Mouse (Mus musculus) B cell, adult 62 days (primary cell): ENCODE results near the gene Olfr1130. TPM values are rescaled to one million over a fixed set of nuclear protein-coding genes. Genes with fewer than 3 reads are reported as not detected.

Source experiments
- total RNA-seq: library from RNA; stranded (reverse); gene quantifications from 4 replicates; pipeline ENCODE4 v1.2.4, GENCODE M21; 2023

Olfr1130 gene
- not detected in 4 replicates for total RNA-seq

GRCm38 (mm10) chr2:87605912-87606311 lies at the start of gene Olfr1130:
Gene Olfr1130 (plus strand): TSS chr2:87606212.

DNA sequence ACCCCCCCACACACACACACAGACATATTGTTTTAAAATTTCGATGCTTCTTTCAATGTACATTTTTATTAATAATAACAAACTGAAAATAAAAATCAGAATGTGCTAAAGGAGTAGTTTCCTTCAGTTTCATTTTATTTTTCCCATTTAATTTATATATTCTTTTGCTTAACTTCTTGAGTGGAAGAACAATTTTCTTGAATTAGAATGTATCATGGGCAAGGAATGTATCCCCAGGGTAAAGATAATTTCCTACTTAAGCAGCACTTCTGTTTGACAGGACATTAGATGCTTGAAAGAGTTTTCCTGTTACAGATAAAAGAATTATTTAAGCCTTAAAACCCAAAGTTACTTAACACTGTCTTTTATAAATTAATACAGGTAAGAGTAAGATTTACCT lies 32.4 kb upstream of the Olfr1130 start, which contains the start of gene Olfr1129:
Olfr1129 (plus strand) TSS at position 301 of the 400 bp plus-strand sequence.

DNA sequence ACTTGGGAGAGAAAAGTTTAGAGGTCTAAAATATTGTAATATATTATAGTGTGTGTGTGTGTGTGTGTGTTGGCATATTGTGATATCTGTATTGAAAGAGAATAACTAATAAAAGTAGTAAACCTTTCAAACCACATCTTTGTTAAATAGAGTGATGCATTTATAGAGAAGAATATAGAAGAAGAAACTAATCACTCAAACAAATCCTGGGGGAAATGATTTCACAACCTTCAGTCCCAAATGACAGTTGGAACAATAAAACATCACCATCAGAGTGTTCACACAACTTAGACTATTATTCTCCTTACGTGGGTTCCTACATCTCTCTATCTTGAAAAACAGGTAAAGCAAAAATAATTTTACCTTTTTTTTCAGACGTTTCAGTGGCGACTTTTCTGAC lies 20.8 kb downstream of the Olfr1130 start, which contains the start of gene Olfr1131:
Olfr1131 (plus strand) TSS at position 301 of the 400 bp plus-strand sequence.

GRCm38 (mm10) chr2:87637435-87637834 lies 31.4 kb downstream of the Olfr1130 start, which contains the start of gene Olfr1132:
Gene Olfr1132 (minus strand): TSS chr2:87637535.

DNA sequence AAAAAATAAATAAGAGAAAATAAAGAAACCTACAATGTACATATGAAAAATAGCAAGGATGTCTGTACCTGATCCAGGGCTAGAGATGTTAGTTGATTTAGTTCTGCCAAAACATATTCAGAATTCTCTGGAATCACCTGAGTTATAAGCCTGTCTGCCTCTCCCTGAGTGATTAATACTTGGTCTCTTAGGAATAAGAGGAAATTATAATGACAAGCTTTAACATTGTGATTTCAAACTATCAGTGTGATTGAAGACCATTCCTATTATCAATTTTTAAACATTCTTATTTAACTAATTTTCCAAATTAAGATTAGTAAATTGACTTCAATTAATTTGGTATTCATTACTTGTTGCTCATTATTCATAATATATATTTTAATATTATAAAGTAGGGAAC lies 41.3 kb downstream of the Olfr1130 start, which contains the start of gene Olfr1133:
Olfr1133 (minus strand) TSS at position 101 of the 400 bp plus-strand sequence.

DNA sequence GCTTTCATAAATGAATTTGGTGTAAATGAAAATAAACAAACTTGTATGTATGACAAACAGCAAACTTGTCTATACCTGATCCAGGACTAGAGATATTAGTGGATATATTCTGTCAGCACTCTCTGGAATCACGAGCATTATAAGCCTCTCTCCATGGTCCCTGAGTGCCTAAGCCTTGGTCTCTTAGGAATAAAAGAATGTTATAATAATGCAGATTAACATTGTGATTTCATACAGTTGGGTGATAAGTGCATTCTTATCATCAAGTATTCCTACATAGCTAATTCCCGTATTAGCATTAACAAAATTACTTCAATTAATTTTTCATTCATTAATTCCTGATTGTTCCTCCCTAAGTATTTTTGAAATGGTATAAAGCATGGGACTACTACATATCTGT lies 52.3 kb downstream of the Olfr1130 start, which contains the start of gene Olfr1134:
Olfr1134 (minus strand) TSS at position 101 of the 400 bp plus-strand sequence.

Other genes with a start within 250 kb of the Olfr1130 start
- not detected in 4 replicates for gene Olfr1121, start 236.3 kb upstream of the Olfr1130 start, total RNA-seq
- gene Olfr1122, start 220.4 kb upstream of the Olfr1130 start, total RNA-seq = 0.15 to 0.26 TPM in 2 of 4 replicates, not detected in the others
- gene Olfr1123, start 189.6 kb upstream of the Olfr1130 start, total RNA-seq = not detected in 4 replicates
- not detected in 4 replicates for gene Olfr1124, start 175.9 kb upstream of the Olfr1130 start, total RNA-seq
- not detected in 4 replicates for gene Olfr1126, start 152.2 kb upstream of the Olfr1130 start, total RNA-seq
- not detected in 4 replicates for gene Pramel7, start 109.1 kb upstream of the Olfr1130 start, total RNA-seq
- gene Pramel6, start 99.6 kb upstream of the Olfr1130 start, total RNA-seq = not detected in 4 replicates
- not detected in 4 replicates for gene Olfr153, start 74.4 kb upstream of the Olfr1130 start, total RNA-seq
- gene Olfr1128, start 60.7 kb upstream of the Olfr1130 start, total RNA-seq = not detected in 4 replicates
- not detected in 4 replicates for gene Olfr1129, start 32.3 kb upstream of the Olfr1130 start, total RNA-seq
- not detected in 4 replicates for gene Olfr1131, start 20.9 kb downstream of the Olfr1130 start, total RNA-seq
- gene Olfr1132, start 31.3 kb downstream of the Olfr1130 start, total RNA-seq = not detected in 4 replicates
- not detected in 4 replicates for gene Olfr1133, start 41.2 kb downstream of the Olfr1130 start, total RNA-seq
- gene Olfr1134, start 52.2 kb downstream of the Olfr1130 start, total RNA-seq = not detected in 4 replicates
- gene Olfr1135, start 67.5 kb downstream of the Olfr1130 start, total RNA-seq = not detected in 4 replicates
- gene Olfr1136, start 87.7 kb downstream of the Olfr1130 start, total RNA-seq = not detected in 4 replicates
- not detected in 4 replicates for gene Olfr1137, start 107.0 kb downstream of the Olfr1130 start, total RNA-seq
- not detected in 4 replicates for gene Olfr1138, start 133.8 kb downstream of the Olfr1130 start, total RNA-seq
- not detected in 4 replicates for gene Olfr1140, start 137.5 kb downstream of the Olfr1130 start, total RNA-seq
- not detected in 4 replicates for gene Olfr1141, start 147.8 kb downstream of the Olfr1130 start, total RNA-seq
- not detected in 4 replicates for gene Olfr152, start 173.3 kb downstream of the Olfr1130 start, total RNA-seq
- not detected in 4 replicates for gene Olfr1143, start 194.4 kb downstream of the Olfr1130 start, total RNA-seq
- not detected in 4 replicates for gene Olfr1145, start 203.6 kb downstream of the Olfr1130 start, total RNA-seq
- gene Olfr1148, start 224.3 kb downstream of the Olfr1130 start, total RNA-seq = not detected in 4 replicates
- gene Olfr1150-ps1, start 237.8 kb downstream of the Olfr1130 start, total RNA-seq = not detected in 4 replicates
- not detected in 4 replicates for gene Olfr1151, start 249.7 kb downstream of the Olfr1130 start, total RNA-seq